Mouse (Mus musculus): Measurements from ENCODE around the gene Pdxk.

The Pdxk gene

DNA sequence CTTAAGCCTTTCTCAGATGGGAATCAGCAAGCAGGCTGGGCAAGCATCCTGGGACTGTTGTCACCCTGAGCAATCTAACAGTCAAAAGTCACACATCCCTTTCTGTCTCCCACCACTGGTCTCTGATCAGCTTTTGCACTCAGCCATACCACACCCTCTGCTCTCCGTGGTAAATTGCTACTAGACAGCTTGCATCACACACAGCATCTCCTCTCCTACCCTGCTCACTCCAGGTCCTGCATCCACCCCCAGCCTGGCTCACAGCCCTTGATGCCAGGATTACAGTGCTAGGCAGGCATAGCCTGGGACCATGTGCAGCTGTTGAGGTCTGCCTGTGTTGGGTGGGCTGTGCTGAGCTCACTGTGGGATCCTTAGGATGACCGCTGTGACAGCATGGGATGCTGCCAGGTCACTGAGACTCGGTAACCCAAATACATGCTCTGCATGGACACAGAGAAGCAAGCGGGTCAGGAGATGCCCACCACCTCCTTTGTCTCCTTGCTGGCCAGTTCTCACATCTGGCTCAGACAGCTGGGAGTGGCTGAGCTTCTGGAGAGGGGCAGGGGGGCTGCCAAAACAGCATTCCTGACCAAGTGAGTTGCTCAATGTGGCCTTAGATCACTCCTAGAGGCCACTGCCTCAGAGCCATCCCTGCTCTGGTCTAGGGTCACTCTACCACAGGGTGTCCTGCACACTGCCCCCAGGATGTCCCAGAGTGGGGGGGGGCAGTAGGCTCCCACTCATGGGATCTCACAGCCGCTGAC is 6.2 kb downstream of the Pdxk start:
- peak; percentile 30 to 36 for DNase-seq

DNA sequence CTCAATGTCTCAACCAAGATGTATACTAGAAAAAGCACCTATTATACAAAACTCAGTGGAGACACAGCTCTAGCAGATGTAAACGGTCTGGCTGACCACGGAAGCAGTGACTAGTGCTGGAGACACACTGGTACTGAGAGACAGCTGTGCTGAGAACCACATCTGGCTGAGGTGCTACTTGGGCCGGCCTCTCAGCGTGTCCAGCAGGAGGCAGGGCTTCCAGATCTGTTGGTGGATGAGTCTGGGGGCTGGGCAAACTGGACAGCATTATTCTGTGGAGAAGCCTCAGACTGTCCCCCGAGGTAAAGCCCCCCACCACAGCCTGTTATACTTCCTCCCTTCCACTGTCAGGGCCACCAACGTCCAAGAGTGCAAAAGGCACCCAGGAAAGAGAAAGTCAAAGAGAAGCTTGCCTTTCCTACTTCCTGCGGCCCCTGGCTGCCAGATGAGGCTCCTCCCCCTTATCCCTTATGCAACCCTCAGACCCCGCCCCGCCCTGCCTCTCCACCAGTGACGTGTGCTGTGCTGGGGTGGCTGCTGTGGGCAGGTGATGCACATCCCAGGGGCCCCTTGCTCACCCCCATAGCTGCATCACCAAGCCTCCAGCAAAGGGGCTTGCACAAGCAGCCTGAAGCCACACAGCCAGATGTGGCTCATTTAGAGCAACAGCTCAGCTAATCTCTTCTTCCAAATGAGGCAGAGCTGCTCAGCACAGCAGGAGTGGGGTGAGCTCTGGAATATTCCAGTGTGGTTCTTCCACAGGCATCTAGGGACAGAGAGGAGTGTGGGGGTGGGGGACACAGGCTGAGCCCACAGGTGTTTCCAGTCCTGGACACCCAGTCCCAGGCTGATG is 7.1 kb downstream of the Pdxk start:
- peak in 1 of 2 experiments; percentile 34 for DNase-seq

DNA sequence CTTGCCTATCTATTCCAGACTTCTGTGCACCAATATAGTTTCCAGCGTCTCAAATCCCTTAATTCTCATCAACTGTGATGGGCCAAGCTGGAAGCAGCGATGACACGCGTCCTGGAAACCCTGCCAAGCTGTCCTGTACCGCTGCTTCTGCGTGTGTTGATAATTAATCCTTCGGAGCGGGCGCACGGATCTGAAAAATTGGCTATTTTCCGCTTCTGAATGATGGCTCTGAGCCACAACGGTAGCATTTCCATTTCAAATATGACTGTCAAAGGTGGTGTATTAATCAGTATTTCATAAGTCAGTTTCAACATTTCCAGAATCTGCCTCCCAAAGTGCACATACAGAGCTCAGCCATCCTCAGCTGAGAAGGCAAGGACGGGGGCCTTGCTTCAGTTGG is 8.1 kb downstream of the Pdxk start:
- peak; percentile 57 to 59 for DNase-seq

DNA sequence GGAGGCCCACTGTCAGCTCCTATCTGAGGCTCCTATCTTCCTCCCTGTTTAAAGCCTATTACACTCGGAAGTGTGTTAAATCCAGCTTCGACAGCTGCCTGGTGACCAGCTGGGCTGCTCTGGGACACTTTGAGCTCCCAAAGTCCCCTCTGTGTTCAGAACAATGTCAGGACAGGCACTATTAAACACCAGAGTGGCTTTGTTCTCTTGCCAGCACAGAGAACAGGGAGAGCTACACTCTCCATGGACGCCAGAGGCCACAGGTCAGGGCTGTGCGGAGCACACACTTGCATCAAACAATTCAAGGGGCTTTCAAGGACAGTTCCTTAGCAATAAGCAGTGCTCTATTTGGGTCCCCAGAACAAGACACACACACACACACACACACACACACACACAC is 12.1 kb downstream of the Pdxk start:
- DNase-seq, result no peak

DNA sequence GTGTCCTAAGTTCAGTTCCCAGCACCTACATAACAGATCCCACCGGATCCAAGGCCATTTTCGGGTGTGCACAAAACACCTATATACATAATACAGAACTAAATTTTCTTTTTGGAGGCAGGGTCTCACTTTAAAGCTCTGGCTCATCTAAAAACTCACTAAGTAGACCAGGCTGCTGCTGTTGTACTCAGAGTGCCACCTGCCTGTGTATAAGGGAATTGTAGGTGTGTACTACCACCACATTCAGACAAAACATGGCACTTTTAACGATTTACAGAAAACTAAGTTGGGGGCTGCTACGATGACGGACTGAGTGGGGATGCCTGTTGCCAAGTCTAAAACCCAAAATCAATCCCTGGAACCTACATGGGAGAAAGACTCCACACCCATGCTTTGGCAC is 14.0 kb downstream of the Pdxk start:
- no peak for DNase-seq

DNA sequence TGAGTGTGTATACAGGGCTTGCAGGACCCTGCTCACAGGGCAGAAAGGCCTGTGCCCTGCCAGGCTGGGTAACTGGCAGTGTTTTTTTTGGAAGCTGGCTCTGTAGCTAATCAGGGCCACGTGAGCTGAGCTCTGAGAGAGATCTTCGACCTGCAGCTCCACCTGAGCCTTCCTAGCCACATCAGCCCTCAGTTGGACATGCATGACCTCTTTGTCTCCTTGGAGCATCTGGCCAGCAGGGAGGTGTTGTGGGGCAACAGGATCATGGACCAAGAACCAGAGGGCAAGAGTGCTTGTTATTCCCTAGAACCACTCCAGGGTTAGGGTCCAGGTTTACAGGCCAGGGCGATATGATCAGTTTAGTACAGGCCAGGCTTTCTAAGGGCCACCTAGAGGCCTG is 17.4 kb downstream of the Pdxk start:
- DNase-seq, result no peak

DNA sequence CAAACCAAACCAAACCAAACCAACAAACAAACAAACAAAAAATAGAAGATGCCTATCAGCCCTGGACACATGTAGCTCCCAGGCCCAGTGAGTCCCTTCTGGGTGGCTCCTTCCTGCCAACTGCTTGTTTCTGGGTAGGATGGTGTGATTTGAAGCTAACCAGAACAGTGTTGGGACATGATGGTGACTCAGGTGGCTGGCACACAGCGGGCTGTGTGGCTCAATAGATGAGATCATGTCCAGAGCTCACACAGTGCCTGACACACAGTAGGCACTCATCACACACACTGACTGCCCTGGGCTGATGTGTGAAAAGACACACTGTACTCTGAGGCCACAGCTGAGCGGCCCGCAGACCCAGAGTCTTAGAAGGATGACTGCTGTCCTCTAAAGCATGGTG is 18.6 kb downstream of the Pdxk start:
- no peak for DNase-seq

DNA sequence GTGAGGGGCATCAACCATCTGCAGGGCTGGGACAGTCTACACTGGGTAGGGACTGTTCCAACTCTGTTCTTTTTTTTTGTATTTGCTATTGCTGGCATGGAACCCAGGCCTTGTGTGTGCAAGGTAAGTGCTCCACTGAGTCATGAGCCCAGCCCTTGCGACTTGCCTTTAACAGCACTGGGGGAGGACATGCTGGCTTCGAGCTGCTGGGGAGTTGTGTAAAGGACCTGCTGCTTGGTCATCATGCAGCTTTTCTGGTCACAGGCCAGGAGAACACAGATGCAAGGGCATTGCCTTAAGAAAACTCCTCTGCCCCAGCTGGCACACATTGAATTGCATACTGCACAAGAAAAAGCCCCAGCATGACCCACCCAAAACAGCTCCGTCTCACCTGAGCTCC is 22.5 kb downstream of the Pdxk start:
- no peak for DNase-seq

DNA sequence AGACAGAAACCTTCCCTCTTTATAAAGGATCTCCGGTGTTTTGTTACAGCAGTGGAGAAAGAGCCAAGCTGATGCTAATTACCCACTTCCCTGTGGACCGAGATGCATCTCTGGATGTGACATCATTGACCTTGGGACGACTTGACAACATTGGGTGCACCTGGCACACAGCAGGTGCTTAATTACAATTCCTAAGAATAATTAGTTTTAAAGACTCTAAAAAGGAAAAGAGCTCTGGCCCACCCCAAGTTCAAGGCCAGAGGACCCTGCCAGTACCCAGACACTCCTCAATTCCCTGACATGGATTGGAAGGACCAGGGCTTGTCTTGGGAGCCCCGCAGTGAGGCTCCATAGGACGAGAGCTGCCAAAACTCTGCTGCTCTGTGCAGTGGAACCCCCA is 23.2 kb downstream of the Pdxk start:
- DNase-seq, result no peak

DNA sequence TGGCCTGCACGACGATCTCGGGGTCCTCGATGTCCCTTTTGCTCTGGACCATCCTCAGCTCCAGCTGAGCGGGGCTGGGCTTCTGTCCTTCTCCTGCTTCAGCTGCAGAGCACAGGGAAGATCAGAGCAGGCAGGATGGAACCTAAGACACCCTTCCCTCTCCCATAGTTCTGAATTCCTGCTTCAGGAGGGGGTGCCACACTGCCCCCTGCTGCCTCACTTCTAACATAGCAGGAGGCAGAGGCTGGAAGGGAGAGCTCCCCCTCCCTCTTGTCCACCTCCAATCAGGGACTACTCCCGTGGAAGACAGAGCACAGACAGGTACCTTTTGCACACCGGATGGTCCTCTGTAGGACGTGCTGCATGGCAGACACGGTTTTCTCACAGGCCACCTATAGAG is 24.0 kb downstream of the Pdxk start:
- peak; percentile 40 to 45 for DNase-seq

DNA sequence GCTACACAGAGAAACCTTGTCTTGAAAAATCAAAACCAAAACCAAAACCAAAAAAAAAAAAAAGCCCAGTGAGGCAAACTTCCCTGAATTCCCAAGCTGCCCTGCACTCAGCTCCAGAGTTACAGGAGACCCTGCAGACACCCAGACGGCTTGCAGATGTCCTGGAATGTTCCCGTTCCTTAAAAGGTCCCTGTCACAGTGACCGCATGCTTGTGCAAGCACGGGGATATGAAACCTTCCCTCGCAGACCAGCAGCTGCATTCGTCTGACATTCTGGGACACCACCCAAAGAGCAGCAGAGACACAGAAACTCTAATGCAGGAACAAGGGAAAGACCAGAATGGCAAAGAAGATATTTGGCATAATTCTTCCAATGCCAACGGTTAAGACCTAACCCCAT is 24.8 kb downstream of the Pdxk start:
- DNase-seq, result no peak

DNA sequence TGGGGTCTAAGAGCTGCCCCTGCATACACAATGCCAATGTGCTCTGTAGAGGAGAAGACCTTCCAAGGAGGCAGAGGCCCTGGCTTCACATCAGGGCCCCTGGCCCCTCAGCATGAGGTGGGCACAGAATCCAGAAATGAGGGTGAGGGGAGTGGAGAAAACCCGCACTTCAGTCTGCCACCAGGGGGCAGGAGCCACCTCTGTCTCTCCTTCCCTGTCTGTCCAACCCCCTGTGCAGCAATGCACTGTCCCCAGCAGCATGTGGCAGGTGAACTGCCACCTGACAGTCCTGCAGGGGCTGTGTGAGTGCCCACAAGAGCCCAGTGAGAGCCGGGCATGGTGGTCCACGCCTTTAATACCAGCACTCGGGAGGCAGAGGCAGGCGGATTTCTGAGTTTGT is 25.2 kb downstream of the Pdxk start:
- peak; percentile 40 to 50 for DNase-seq

DNA sequence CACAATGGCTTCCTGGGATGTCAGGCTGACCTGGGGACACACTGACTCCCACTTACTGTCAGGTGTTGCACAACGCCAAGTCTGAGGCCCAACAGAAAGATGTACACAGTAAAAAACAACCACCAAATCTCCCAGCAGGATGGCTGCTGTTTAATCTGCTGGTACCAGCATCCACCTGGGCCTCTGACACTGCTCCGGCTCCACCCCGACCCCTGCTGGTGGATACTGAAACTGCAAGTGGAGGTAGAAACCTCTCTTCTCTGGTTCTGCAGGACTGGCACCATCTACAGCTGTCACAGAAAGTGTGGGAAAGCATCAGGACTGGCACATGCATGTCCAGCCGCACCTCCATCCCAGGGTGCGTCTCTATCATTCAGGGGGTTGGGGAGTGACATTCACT is 26.7 kb downstream of the Pdxk start:
- DNase-seq, result peak; percentile 93 to 97

DNA sequence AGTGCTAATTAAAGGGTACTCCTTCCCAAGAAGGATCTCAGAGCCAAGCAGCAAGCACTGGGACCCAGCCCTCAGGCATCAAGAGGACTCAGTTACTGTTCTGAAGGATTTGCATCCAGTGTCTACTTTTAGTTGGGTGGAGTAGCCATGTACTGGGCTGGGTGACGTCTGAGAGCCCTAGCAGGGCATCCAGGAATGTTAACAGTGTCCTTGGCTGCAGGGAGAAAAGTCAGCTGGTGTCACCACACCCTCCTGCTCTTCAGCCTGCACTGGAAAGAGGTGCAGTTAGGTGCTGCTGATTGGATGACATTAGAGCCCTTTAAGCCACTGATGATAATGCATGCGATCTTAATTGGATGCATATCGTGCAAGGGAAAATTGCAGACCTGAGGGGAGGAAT is 31.9 kb downstream of the Pdxk start:
- DNase-seq, result no peak

DNA sequence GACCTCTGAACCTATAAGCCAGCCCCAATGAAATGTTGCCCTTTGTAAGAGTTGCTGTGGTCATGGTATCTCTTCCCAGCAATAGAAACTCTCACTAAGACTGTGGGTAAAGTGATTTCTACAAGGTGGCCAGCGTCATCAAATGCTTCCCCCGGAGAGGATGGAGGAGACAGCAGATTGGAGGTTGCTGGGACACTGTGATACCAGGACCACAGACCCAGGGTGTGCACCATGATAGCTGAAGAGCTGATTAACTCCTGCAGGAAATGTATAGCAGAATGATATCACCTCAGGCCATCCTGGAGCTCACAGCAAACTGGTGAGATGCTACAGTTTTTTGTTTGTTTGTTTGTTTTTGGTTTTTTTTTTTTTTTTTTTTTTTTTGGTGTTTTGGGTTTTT is 35.0 kb downstream of the Pdxk start:
- no peak for DNase-seq

DNA sequence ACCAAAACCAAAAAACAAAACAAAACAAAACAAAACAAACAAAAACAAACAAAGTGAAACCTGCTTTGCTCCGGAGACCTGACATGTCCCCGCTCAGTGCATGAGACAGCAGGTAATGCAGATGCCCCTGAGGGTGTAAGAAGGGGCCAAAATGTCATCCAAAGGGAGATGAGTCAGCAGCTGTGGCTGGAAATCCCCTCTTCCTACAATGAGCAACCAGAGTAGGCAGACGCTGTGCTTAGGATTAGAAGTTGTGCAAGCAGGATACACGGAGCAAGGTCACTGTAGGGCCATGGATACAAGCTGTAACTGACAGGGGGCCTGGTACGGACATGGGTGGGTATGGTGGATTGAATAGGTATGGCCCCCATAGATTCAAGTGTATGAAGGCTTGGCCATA is 35.6 kb downstream of the Pdxk start:
- no peak for DNase-seq

DNA sequence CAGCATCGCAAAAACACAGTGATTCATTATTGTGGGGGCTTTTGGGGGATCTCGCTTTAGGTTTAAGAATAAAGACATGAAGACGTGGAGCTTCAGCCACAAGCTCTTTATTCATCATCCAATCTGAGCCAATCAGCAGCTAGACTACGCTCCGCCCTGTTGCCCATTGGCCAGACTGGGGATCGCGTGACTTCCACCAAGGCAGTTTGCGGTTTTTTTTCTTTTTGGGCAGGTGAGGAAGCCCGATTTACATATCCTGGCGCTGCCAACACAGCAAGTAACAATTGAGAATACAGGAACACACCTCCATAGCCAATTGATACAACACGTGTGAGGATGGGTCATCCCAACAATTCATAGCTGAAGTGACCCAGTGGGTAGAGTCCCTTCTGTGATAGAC is 36.7 kb downstream of the Pdxk start:
- DNase-seq, result no peak

DNA sequence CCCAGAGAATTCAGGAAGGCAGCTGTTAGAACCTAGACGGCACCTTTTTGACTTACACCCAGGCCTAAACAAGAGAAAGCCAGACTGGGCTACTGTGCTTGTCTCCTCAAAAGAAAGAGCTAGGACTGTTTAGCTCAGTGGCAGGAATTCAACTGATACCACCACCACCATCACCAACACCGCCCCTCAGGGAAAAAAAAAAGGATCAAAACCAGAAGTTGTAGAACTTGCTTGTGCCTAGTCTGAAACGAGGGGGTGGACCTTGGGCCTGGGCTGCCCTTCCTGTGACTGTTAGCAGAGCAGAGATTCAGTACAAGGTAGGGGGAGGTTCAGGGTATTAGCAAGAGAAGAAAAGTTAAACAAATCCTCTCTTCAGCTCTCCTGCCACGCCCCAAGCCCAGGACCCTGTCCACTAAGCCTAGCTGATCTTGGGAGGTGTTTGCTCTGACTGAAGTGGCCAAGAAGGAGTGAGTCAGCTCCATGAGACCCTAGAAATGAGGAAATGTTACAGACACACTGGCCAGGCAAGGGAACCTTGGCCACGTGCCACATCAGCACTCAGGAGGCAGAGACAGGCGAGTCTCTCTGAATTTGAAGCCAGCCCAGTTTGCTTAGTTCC is 38.5 kb downstream of the Pdxk start:
- peak; percentile 37 to 44 for DNase-seq

DNA sequence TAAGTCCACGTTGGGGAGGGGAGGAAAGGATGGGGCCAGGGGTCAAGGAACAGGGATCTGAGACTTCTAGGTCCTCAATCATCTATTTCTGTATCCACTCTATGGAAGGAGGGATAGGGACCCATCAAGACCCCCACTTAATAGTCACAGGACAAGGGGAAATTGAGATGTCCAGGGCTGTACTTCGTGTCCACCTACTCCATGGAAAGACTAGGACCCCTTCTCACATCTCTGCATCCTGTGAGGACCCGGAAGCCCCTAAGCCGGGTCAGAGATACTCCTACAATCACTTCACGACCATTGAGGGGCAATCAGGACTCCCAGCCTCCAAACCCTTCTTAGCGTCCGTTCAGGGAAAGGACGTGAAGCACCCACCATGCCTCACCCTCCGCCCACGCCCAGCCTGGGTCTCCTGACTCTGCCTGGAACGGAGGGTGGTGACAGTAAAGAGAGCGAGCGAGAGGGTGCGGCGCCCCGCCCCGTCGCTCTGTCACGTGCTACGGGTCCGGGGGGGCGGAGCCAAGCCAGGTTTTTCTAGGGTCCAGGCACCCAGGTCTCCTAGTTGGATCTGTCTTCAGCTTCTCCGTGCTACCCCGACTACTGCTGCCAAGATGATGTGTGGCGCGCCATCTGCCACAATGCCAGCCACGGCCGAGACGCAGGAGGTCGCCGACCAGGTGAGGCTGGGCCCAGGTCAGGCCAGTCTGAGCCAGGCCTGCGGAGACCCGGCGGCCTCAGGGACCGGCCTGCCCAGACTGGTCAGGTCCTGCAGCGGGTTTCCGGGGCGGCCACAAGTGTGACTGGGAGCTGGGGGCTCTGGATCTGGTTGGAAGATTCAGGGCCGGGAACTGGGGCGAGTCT is 39.4 kb downstream of the Pdxk start, which contains the start of gene Cstb:
Gene Cstb (plus strand): TSS at position 489 of the 861 bp plus-strand sequence.
- DNase-seq, result peak; percentile 90 to 93

DNA sequence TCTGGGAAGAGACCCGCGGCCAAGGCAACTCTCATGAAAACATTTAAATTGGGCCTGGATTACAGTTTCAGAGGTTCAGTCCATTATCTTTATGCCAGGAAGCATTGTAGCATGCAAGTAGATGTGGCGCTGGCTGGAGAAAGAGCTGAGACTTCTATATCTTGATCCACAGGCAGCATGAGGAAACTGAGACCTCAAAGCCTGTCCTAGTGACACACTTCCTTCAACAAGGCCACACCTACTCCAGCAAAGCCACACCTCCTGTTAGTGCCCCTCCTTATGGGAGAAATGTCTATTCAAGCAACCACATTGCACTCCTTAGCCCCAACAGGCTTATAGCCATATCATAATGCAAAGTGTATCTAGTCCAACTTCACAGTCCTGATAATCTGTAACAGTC is 42.2 kb downstream of the Pdxk start:
- DNase-seq, result no peak

DNA sequence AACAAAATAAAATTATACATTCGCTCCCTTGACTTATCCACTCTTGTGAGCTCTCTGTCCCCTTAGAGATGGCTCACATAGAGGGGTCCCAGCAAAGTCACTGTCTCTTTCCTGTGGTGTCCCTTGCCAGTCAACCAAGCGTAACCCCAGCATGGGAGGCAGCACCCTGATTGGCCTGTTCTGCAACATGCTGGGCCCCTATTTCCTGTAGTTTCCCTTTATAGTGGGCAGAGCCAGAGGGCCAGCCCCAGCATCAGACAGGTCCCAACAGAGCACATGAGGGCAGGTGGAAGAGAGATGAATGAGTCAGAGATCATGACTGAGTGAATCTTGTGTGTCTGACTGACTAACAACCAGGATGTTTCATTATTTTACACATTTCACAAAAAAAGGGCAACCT is 43.8 kb downstream of the Pdxk start:
- DNase-seq, result no peak

DNA sequence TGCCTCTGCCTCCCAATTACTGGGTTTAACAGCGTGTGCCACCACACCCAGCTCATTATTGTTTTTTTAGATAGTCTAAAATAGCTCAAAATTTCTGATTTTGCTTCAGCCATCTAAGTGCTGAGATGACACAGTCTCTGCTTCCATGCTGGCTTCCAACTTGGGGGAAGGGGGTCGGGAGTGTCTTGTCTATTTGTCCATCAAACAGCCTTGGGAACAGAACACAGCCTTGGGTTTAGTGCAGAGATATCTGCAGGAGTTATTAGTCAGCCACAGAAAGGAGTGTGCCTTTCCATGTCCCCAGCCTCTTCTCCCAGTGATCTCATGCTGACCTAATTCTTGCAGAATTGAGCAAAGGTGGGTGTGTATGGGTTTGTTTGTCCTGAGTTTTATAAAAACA is 46.0 kb downstream of the Pdxk start:
- no peak for DNase-seq

DNA sequence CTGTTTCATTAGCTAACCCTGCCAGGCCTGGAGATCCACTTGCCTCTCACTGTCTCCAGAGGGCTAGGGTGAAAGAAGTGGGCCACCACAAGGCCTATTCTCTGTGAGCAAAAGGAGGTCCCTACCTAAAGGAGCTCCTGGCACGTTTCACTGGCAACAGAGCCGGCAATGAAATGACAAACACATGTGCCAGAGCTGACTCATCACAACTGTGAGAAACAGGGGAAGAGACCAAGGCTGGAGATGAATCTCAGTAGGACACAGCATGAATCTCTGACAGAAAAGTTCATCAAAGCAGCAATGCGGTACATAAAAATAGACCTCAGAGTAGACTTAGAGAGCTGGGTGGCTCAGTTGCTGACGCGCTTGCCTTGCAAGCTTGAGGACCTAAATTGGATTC is 46.9 kb downstream of the Pdxk start:
- DNase-seq, result no peak
